In the genomic region with DNA sequence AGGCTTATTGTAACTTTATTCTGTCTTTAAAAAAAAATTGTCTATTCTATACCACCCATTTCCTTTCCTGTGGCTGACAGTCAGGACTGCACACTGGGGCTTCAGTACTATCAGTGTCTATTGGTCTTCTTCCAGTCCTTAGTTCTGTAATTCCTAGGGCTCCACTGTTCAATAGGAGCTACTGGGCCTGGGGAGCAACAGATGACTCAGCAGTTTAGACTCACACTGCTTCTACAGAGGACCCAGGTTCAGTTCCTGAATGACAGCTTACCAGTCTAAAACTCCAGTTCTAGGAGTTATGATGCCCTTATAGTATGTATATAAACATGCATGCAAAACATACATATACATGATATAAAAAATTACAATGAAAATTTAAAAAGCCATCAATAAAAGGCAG, we compare ENCODE assay signal across 24 mouse cellular contexts. TPM values are rescaled to one million over a fixed set of nuclear protein-coding genes. Genes with fewer than 3 reads are reported as not detected.
DNase-seq lines count a peak whose midpoint lies in the region; ATAC-seq and TF ChIP-seq lines count a peak whose summit lies in the region.
"Had no signal": no experiment of that assay in that cellular context is flagged by ENCODE, and none has a peak within 500 bp of the region (broad histone marks: within the 10 kb centered on the region; RNA-seq: fewer than 3 reads in every experiment).

No protein-coding gene starts in this region.

- no peak for ATAC-seq in liver, embryonic 12.5 days
- ATAC-seq in G1E (ENCODE audit: extremely low read depth, insufficient number of reproducible peaks, low FRiP score, poor library complexity, severe bottlenecking) = peak; percentile 34
- ATAC-seq in forebrain, postnatal 0 days = no peak
- no peak for ATAC-seq in midbrain, embryonic 15.5 days (replicated peaks)
- no peak for ATAC-seq in forebrain, embryonic 16.5 days
- ATAC-seq: forebrain, embryonic 13.5 days; intestine, postnatal 0 days; Patski had no signal

- peaks cover 40% of the 10 kb centered on the region for H3K36me3 ChIP-seq in liver, adult 2 months (ENCODE audit: control insufficient read depth, insufficient read depth, low read length)
- peaks cover 67% of the 10 kb centered on the region for H3K36me3 ChIP-seq in liver, embryonic 12.5 days
- H3K36me3 ChIP-seq in G1E (replicated peaks) = peaks cover 65% of the 10 kb centered on the region
- H3K36me3 ChIP-seq in forebrain, postnatal 0 days (ENCODE audit: insufficient read depth) = peaks cover 30% of the 10 kb centered on the region
- peaks cover 24% of the 10 kb centered on the region; the same call in 1 of the 2 replicates for H3K36me3 ChIP-seq in midbrain, embryonic 15.5 days (replicated peaks)
- H3K36me3 ChIP-seq in forebrain, embryonic 16.5 days (ENCODE audit: control insufficient read depth, insufficient read depth) = peaks cover 22% of the 10 kb centered on the region

- DNase-seq in liver, adult 2 months (ENCODE audit: extremely low read depth, low read depth, low spot score) = peak; percentile 5
- DNase-seq in G1E (ENCODE audit: low spot score) (no peak), R1 (ENCODE audit: low read depth, low spot score) (peak; percentile 46)
- DNase-seq in forebrain, postnatal 0 days = no peak
- DNase-seq in cerebellum, adult 11 months = no peak
- DNase-seq: adrenal gland, adult 2 months; adrenal gland, postnatal 14 days; B cell, adult 2 months; cerebellum, adult 11-12 months; cerebellum, adult 8-10 months; cerebellum, postnatal 10 days; cerebellum, postnatal 36 days; gastrocnemius, postnatal 25 days; heart, adult 2 months had no signal

- TF ChIP-seq POLR2A in liver, adult 2 months (IDR thresholded peaks at IDR 0.05; ENCODE audit: extremely low read depth, insufficient read depth, low read length) = no peak

- no peak overlapping the region for H3K4me2 ChIP-seq in liver, embryonic 12.5 days
- no peak overlapping the region for H3K4me2 ChIP-seq in forebrain, postnatal 0 days (ENCODE audit: low read depth)
- no peak overlapping the region for H3K4me2 ChIP-seq in midbrain, embryonic 15.5 days
- H3K4me2 ChIP-seq in forebrain, embryonic 16.5 days (ENCODE audit: low read length) = no peak overlapping the region
- H3K4me2 ChIP-seq: forebrain, embryonic 13.5 days; heart, embryonic 11.5 days; hindbrain, embryonic 12.5 days; hindbrain, embryonic 15.5 days had no signal

- no peaks in the 10 kb centered on the region for H3K4me1 ChIP-seq in liver, adult 2 months (ENCODE audit: control insufficient read depth, insufficient read depth, low read length)
- H3K4me1 ChIP-seq in liver, embryonic 12.5 days = no peaks in the 10 kb centered on the region
- H3K4me1 ChIP-seq in G1E (ENCODE audit: insufficient read depth, low read depth, low read length) = no peaks in the 10 kb centered on the region
- no peaks in the 10 kb centered on the region for H3K4me1 ChIP-seq in forebrain, postnatal 0 days (ENCODE audit: insufficient read depth)
- no peaks in the 10 kb centered on the region for H3K4me1 ChIP-seq in midbrain, embryonic 15.5 days
- H3K4me1 ChIP-seq in forebrain, embryonic 16.5 days (replicated peaks; ENCODE audit: control insufficient read depth, insufficient read depth, low read length) = no peaks in the 10 kb centered on the region
- H3K4me1 ChIP-seq: forebrain, embryonic 10.5 days; forebrain, embryonic 13.5 days; hindbrain, embryonic 12.5 days; hindbrain, embryonic 15.5 days had no signal

- H3K9me3 ChIP-seq in liver, embryonic 12.5 days (replicated peaks) = no peaks in the 10 kb centered on the region
- no peaks in the 10 kb centered on the region for H3K9me3 ChIP-seq in G1E (replicated peaks)
- H3K9me3 ChIP-seq in forebrain, postnatal 0 days (ENCODE audit: low read length) = no peaks in the 10 kb centered on the region
- H3K9me3 ChIP-seq in midbrain, embryonic 15.5 days = no peaks in the 10 kb centered on the region
- no peaks in the 10 kb centered on the region for H3K9me3 ChIP-seq in forebrain, embryonic 16.5 days (ENCODE audit: control insufficient read depth, low read length)
- H3K9me3 ChIP-seq: forebrain, embryonic 10.5 days; forebrain, embryonic 13.5 days; hindbrain, embryonic 12.5 days; hindbrain, embryonic 15.5 days had no signal

- TF ChIP-seq CTCF in liver, adult 2 months (IDR thresholded peaks at IDR 0.05; ENCODE audit: low read depth, low read length) = no peak
- TF ChIP-seq CTCF in G1E (IDR thresholded peaks at IDR 0.05; ENCODE audit: low read depth, low read length) = no peak
- TF ChIP-seq CTCF in forebrain, postnatal 0 days (IDR thresholded peaks at IDR 0.05; ENCODE audit: low read depth) = no peak

- H3K27ac ChIP-seq in liver, adult 2 months (replicated peaks; ENCODE audit: insufficient read depth, low read depth, low read length) = no peak overlapping the region
- H3K27ac ChIP-seq in liver, embryonic 12.5 days = no peak overlapping the region
- no peak overlapping the region for H3K27ac ChIP-seq in forebrain, postnatal 0 days (ENCODE audit: low read depth, low read length)
- H3K27ac ChIP-seq in midbrain, embryonic 15.5 days = no peak overlapping the region
- no peak overlapping the region for H3K27ac ChIP-seq in forebrain, embryonic 16.5 days (ENCODE audit: low read length)
- H3K27ac ChIP-seq: forebrain, embryonic 10.5 days; forebrain, embryonic 13.5 days; heart, adult 2 months; hindbrain, embryonic 12.5 days; hindbrain, embryonic 15.5 days had no signal

- no peak overlapping the region for H3K4me3 ChIP-seq in liver, adult 2 months (ENCODE audit: insufficient read depth, low read depth, low read length)
- no peak overlapping the region for H3K4me3 ChIP-seq in liver, embryonic 12.5 days
- no peak overlapping the region for H3K4me3 ChIP-seq in G1E (ENCODE audit: low read depth, low read length)
- no peak overlapping the region for H3K4me3 ChIP-seq in forebrain, postnatal 0 days (ENCODE audit: low read depth, low read length)
- no peak overlapping the region for H3K4me3 ChIP-seq in midbrain, embryonic 15.5 days
- no peak overlapping the region for H3K4me3 ChIP-seq in forebrain, embryonic 16.5 days (replicated peaks; ENCODE audit: low read length)
- H3K4me3 ChIP-seq: forebrain, embryonic 10.5 days; forebrain, embryonic 13.5 days; heart, adult 2 months; hindbrain, embryonic 12.5 days; hindbrain, embryonic 15.5 days had no signal

- H3K27me3 ChIP-seq in liver, adult 2 months (ENCODE audit: control insufficient read depth, insufficient read depth, low read length) = no peaks in the 10 kb centered on the region
- H3K27me3 ChIP-seq in liver, embryonic 12.5 days (replicated peaks) = no peaks in the 10 kb centered on the region
- H3K27me3 ChIP-seq in G1E (ENCODE audit: insufficient read depth, low read length) = no peaks in the 10 kb centered on the region
- H3K27me3 ChIP-seq in forebrain, postnatal 0 days (ENCODE audit: insufficient read depth, low read length) = no peaks in the 10 kb centered on the region
- H3K27me3 ChIP-seq in midbrain, embryonic 15.5 days (replicated peaks) = no peaks in the 10 kb centered on the region
- H3K27me3 ChIP-seq in forebrain, embryonic 16.5 days (replicated peaks; ENCODE audit: control insufficient read depth, insufficient read depth, low read length) = no peaks in the 10 kb centered on the region
- H3K27me3 ChIP-seq: forebrain, embryonic 13.5 days; hindbrain, embryonic 12.5 days; hindbrain, embryonic 15.5 days; Patski had no signal

- H3K79me2 ChIP-seq in liver, adult 2 months (ENCODE audit: control insufficient read depth, insufficient read depth, low read length) = no peaks in the 10 kb centered on the region

- H3K9ac ChIP-seq in liver, adult 2 months (ENCODE audit: low read depth, low read length) = no peak overlapping the region
- H3K9ac ChIP-seq in liver, embryonic 12.5 days = no peak overlapping the region
- H3K9ac ChIP-seq in forebrain, postnatal 0 days = no peak overlapping the region
- H3K9ac ChIP-seq in midbrain, embryonic 15.5 days = no peak overlapping the region
- H3K9ac ChIP-seq in forebrain, embryonic 16.5 days (replicated peaks; ENCODE audit: low read depth, low read length) = no peak overlapping the region
- H3K9ac ChIP-seq: forebrain, embryonic 13.5 days; hindbrain, embryonic 12.5 days; hindbrain, embryonic 15.5 days had no signal

RNA-seq across cellular contexts. Expression of a gene that starts 44.2 kb away (rescaled TPM):
- total RNA-seq in liver, adult 2 months (2014; rRNA removed) = 26.6 and 35.7 TPM in 2 replicates
- polyA plus RNA-seq in liver, adult 2 months (2012; rRNA removed) = 10.3 and 13.2 TPM in 2 replicates
- 98.4 and 99.3 TPM in 2 replicates for polyA plus RNA-seq in liver, embryonic 12.5 days (2016; fragmentation: Nextera tagmentation; extraction: Ambion mirVana)
- 215 and 218 TPM in 2 replicates for total RNA-seq in G1E (2014; fragmentation: Nextera tagmentation)
- total RNA-seq in G1E (2017) = 102 and 121 TPM in 2 replicates
- 23.3 and 27.5 TPM in 2 replicates for polyA plus RNA-seq in G1E (2012)
- total RNA-seq in forebrain, postnatal 0 days (2014; rRNA removed) = 58.0 and 64.4 TPM in 2 replicates
- 90.6 and 102 TPM in 2 replicates for polyA plus RNA-seq in forebrain, postnatal 0 days (2015; fragmentation: Nextera tagmentation; extraction: Ambion mirVana)
- polyA plus RNA-seq in midbrain, embryonic 15.5 days (2015; fragmentation: Nextera tagmentation; extraction: Ambion mirVana) = 95.7 and 101 TPM in 2 replicates
- polyA plus RNA-seq in forebrain, embryonic 16.5 days (2015; fragmentation: Nextera tagmentation; extraction: Ambion mirVana) = 122 and 131 TPM in 2 replicates

RNA-seq across cellular contexts. Expression of a gene that starts 44.7 kb away (rescaled TPM):
- 10.2 and 11.5 TPM in 2 replicates for total RNA-seq in liver, adult 2 months (2014; rRNA removed)
- polyA plus RNA-seq in liver, adult 2 months (2012; rRNA removed) = 4.2 and 5.2 TPM in 2 replicates
- 34.5 and 34.7 TPM in 2 replicates for polyA plus RNA-seq in liver, embryonic 12.5 days (2016; fragmentation: Nextera tagmentation; extraction: Ambion mirVana)
- total RNA-seq in G1E (2014; fragmentation: Nextera tagmentation) (39.6 and 54.3 TPM in 2 replicates), G1E (2017) (53.7 and 72.1 TPM in 2 replicates)
- polyA plus RNA-seq in G1E (2012) = 66.0 and 75.4 TPM in 2 replicates
- total RNA-seq in forebrain, postnatal 0 days (2014; rRNA removed) = 24.3 and 24.6 TPM in 2 replicates
- 16.0 and 20.2 TPM in 2 replicates for polyA plus RNA-seq in forebrain, postnatal 0 days (2015; fragmentation: Nextera tagmentation; extraction: Ambion mirVana)
- 30.4 and 30.6 TPM in 2 replicates for polyA plus RNA-seq in midbrain, embryonic 15.5 days (2015; fragmentation: Nextera tagmentation; extraction: Ambion mirVana)
- 51.4 and 62.4 TPM in 2 replicates for polyA plus RNA-seq in forebrain, embryonic 16.5 days (2015; fragmentation: Nextera tagmentation; extraction: Ambion mirVana)

Comparison
In these comparisons a context has a peak if more than half of its experiments do, and no peak if none do; other contexts are left out.
1. DNase-seq: peak in liver, adult 2 months (single experiment) and R1 (single experiment); none in G1E (single experiment), forebrain, postnatal 0 days (single experiment) and cerebellum, adult 11 months (single experiment).